Mouse (Mus musculus): ENCODE results near the gene Cd164l2.

- TF ChIP-seq E2F4 (IDR thresholded peaks at IDR 0.05; ENCODE audit: insufficient read depth) (no peak), TCF3 (IDR thresholded peaks at IDR 0.05; ENCODE audit: insufficient read length, low read depth) (no peak), POLR2A (IDR thresholded peaks at IDR 0.05; ENCODE audit: insufficient read length, low read depth) (no peak), TCF12 (IDR thresholded peaks at IDR 0.05; ENCODE audit: insufficient read depth, poor library complexity, severe bottlenecking) (no peak), MYOG (IDR thresholded peaks at IDR 0.05; ENCODE audit: control insufficient read depth in 1 of 3, insufficient read depth in 1 of 3, insufficient read length in 2 of 3, low read depth in 2 of 3) (no peak), POLR2AphosphoS2 (IDR thresholded peaks at IDR 0.05; ENCODE audit: insufficient read length, low read depth) (no peak), SRF (IDR thresholded peaks at IDR 0.05; ENCODE audit: control insufficient read depth, insufficient read length, low read depth) (no peak), USF1 (IDR thresholded peaks at IDR 0.05; ENCODE audit: low read depth) (no peak), MAX (IDR thresholded peaks at IDR 0.05; ENCODE audit: low read depth) (no peak), CEBPB (IDR thresholded peaks at IDR 0.05; ENCODE audit: insufficient read depth, poor library complexity, severe bottlenecking) (no peak), MYOD1 (IDR thresholded peaks at IDR 0.05; ENCODE audit: control insufficient read depth in 1 of 3, insufficient read length in 2 of 3, low read depth in 2 of 3) (no peak)
These were observed 51.8 kb downstream of the Cd164l2 start for GRCm38 (mm10) chr4:133263756-133264155.

All from myocyte (in vitro differentiated cells).